Mouse (Mus musculus): Measurements from ENCODE around the gene Ica1. TPM values are rescaled to one million over a fixed set of nuclear protein-coding genes. Genes with fewer than 3 reads are reported as not detected.

The Ica1 gene
- polyA plus RNA-seq, 1 experiment from 2014 or later = 28.2 TPM

DNA sequence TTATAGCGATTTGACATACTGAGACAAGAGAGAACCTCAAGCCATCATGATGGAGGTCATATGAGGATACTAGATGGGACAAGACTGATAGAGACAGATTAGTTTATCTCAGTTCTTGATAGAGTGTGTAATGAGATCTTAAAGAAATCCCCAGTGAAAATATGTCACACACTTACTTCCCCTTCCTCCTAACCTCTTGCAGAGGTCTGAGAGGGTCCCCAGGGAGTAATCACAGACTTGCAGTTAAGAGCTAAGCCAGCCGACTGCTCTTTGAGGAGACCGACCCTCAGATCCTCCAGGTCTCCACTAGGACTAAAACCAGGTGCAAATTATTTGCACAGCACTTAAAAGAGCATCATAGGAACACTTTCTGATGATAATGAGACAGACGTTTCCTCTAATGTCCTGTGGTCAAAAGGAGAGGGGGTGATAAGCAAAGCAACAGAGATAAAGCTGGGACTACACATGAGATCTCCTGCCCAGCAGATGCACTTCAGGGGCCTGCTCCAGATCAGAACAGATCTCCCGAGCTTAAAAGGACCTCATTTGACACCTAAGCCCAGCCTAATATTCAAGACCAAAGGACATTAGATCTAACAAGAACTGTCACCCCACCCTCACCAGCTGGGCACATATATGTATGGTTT, 146.2 kb downstream of the Ica1 start:
- no peaks in the 10 kb centered on the region for H3K36me3 ChIP-seq
- no peaks in the 10 kb centered on the region for H3K9me3 ChIP-seq
- no peak overlapping the region for H3K4me2 ChIP-seq
- H3K4me3 ChIP-seq (replicated peaks) = no peak overlapping the region
- no peak for ATAC-seq (ENCODE audit: insufficient read depth, low FRiP score, low read depth)
- no peak overlapping the region for H3K9ac ChIP-seq
- no peaks in the 10 kb centered on the region for H3K27me3 ChIP-seq (replicated peaks)
- H3K4me1 ChIP-seq = no peaks in the 10 kb centered on the region
- whole genome bisulfite sequencing = 65% methylated on average over 5 of the region's 5 CpGs
- no peak overlapping the region for H3K27ac ChIP-seq

DNA sequence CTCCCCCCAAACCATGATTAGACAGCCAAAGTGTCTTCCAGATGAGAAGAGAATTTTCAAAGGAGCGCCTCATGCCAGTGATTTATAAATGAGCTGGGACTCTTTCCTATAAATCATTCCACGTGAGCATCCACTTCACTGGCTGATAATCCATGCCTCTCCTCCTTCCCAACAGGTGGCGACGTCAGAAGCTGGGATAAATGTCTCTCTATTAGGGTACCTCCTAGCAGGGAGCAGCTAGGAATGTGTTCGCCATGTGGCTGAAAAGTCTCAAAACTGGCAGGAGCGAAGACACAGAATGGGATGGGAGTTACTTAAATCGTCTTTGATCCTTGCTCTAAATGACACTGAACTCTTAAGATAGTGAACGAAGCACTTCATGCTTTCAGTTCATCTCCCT, 146.9 kb downstream of the Ica1 start:
- WGBS = 84% methylated on average over 8 of the region's 8 CpGs
- Histone ChIP-seq H3K36me3 (no peaks in the 10 kb centered on the region), H3K4me1 (no peaks in the 10 kb centered on the region), H3K4me2 (no peak overlapping the region), H3K4me3 (replicated peaks) (no peak overlapping the region), H3K27ac (no peak overlapping the region), H3K27me3 (replicated peaks) (no peaks in the 10 kb centered on the region), H3K9ac (no peak overlapping the region), H3K9me3 (no peaks in the 10 kb centered on the region)
- ATAC-seq (ENCODE audit: insufficient read depth, low FRiP score, low read depth) = no peak

DNA sequence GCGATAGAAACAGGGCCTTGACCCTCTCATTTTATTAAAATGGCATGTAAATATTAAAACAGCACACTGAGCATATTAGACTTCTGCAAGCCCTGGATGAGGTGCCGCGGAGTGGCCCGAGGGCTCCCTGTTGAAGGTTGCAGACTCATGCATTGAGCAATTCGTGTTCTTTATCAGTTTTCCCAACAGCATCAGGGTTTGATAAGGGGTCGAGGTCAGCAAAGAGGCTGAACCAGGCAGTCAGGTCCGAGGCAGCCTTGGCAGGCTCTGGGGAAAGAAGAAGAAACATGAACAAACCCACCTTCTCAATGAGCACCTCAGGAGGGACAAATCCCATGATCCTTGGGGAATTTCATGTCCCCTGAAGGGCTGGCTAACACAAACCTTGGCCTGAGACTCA, 147.8 kb downstream of the Ica1 start:
- Histone ChIP-seq H3K4me2 (no peak overlapping the region), H3K36me3 (no peaks in the 10 kb centered on the region), H3K4me1 (no peaks in the 10 kb centered on the region), H3K9me3 (no peaks in the 10 kb centered on the region), H3K9ac (no peak overlapping the region), H3K4me3 (replicated peaks) (no peak overlapping the region), H3K27me3 (replicated peaks) (no peaks in the 10 kb centered on the region), H3K27ac (no peak overlapping the region)
- ATAC-seq (ENCODE audit: insufficient read depth, low FRiP score, low read depth) = no peak
- 68% methylated on average over 7 of the region's 7 CpGs for WGBS

DNA sequence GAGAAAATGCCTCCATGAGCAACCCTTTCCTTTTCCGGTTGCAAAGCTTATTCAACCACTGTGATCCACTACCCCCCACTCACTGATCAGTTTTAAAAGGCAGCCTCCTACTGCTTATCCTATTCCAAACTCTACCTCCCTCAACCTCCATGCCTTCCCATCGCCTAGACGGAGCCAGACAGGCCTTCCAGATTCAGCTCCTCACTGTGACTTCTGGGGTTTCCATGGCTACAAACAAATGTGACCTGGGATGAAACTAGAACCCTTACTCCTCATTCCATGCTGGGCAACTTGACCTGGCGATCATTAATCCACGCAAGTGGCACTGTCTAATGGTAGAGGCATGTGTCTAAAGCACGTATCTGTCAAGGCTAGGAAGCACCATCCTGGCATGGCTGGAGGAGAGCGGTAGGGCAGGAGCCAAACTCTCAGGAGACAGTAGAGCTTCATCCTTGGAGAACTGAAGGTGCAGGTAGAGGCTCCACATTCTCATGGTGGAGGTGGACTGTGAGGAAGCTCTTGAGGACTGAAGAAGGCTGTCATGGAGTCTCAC, 149.5 kb downstream of the Ica1 start:
- no peak for ATAC-seq (ENCODE audit: insufficient read depth, low FRiP score, low read depth)
- no peak overlapping the region for H3K9ac ChIP-seq

DNA sequence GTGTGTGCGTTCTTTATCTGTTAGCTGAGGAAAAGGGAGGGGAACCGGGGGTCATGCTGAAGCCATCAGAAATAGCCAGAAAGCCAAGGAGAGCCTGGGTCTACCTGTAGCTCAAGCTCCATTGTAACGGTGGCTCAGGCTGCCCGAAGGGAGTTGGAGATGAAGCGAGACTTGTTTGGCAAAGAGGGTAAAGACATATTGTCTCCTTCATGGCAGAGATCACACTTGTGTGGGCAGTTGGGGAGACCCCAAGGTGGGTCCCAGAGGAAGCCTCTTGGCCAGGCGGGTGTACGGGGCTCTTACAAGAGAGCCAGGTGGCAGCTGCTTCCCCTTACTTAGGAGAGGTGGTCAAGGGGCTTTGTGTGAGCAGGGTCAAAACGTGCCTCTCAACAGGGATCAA, 150.1 kb downstream of the Ica1 start:
- no peaks in the 10 kb centered on the region for H3K4me1 ChIP-seq
- no peaks in the 10 kb centered on the region for H3K27me3 ChIP-seq (replicated peaks)
- H3K4me3 ChIP-seq (replicated peaks) = no peak overlapping the region
- no peak overlapping the region for H3K9ac ChIP-seq
- H3K4me2 ChIP-seq = no peak overlapping the region
- no peak overlapping the region for H3K27ac ChIP-seq
- no peaks in the 10 kb centered on the region for H3K36me3 ChIP-seq
- WGBS = 85% methylated on average over 8 of the region's 8 CpGs
- no peak for ATAC-seq (ENCODE audit: insufficient read depth, low FRiP score, low read depth)
- no peaks in the 10 kb centered on the region for H3K9me3 ChIP-seq

More for the DNA sequence above, 149.5 kb downstream of the Ica1 start:
- Histone ChIP-seq H3K4me2 (no peak overlapping the region), H3K4me1 (no peaks in the 10 kb centered on the region), H3K4me3 (replicated peaks) (no peak overlapping the region), H3K9me3 (no peaks in the 10 kb centered on the region), H3K27ac (no peak overlapping the region), H3K27me3 (replicated peaks) (no peaks in the 10 kb centered on the region), H3K36me3 (no peaks in the 10 kb centered on the region)
- 78% methylated on average over 7 of the region's 7 CpGs for WGBS

DNA sequence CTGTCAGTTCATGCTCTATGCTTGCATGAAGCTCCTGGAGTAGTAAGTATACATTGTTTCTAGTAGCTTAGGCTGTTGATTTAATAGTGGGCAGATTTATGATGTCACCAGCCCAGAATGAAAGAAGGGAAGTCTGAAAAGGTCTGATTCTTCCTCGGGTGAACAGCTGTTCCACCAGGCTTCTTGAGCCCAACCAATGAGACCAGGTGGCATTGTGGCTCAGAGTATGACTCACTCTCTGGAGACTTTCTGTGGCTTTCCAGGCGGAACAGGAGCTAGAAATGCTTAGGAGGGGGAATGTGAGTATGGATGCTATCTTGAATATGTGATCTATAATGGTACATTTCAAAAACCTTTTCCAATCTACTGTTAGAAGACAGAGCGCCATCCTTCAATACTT, 155.2 kb downstream of the Ica1 start:
- Histone ChIP-seq H3K27me3 (replicated peaks) (no peaks in the 10 kb centered on the region), H3K9ac (no peak overlapping the region), H3K4me3 (replicated peaks) (no peak overlapping the region), H3K9me3 (no peaks in the 10 kb centered on the region), H3K36me3 (no peaks in the 10 kb centered on the region), H3K27ac (no peak overlapping the region), H3K4me2 (no peak overlapping the region), H3K4me1 (no peaks in the 10 kb centered on the region)
- ATAC-seq (ENCODE audit: insufficient read depth, low FRiP score, low read depth) = no peak
- WGBS = 68% methylated on average over 3 of the region's 3 CpGs

DNA sequence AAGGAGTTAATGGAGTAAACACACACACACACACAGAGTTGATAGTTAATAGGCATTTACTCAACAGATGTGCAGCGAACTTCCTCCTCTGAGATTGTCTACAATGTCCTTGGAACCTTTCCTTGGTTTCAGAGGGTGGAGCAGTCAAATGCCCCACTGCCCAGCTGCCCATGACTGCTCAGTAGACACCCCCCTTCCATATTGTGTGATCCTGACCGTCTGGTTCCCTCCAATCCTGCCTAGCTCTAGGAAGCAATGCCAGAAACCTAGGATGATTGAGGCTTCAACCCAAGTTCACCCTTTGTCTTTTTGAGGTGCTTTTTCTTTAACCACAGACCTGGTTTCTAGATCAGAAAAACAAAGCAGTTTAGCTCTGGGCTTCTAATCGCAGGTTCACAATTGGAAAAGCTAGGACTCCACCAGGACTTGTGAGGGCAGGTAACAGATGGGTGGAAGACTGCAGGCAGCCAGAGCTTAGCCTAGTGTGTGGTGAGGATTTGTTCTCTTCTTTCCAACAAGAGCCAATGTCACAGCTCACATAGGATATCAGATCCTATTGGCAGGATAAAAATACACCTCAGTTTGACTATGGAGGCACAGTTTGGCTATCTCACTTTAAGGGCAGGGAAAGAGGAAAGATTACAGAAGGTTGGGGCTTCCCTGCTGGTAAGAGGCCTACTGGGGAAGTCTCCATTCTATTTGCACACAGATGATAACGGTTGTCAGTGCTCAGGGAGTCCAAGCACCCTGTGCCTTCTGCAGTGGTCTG, 158.5 kb downstream of the Ica1 start:
- H3K36me3 ChIP-seq = no peaks in the 10 kb centered on the region
- WGBS = 75% methylated on average over 4 of the region's 4 CpGs
- H3K4me2 ChIP-seq = no peak overlapping the region
- no peak overlapping the region for H3K9ac ChIP-seq
- no peaks in the 10 kb centered on the region for H3K4me1 ChIP-seq
- ATAC-seq (ENCODE audit: insufficient read depth, low FRiP score, low read depth) = no peak
- no peak overlapping the region for H3K4me3 ChIP-seq (replicated peaks)
- H3K27me3 ChIP-seq (replicated peaks) = no peaks in the 10 kb centered on the region
- no peaks in the 10 kb centered on the region for H3K9me3 ChIP-seq
- no peak overlapping the region for H3K27ac ChIP-seq

DNA sequence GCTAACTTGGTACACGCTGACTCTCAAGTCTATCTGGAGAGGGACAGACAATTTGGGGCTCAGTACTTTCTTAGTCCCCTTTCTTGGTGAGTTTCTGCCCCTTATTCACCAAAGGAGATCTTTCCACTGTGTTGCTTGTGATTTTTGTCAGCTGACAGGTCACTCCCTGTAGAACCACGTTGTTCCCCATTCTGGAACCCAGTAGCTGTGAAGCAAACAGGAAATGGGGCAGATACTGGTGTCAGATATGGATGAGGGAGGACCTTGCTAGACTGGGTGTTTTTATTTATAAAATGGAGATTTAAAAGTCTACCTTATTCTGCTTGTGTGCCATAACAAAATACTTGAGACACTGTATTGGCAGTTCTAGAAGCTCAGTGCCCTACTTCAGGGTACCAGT, 160.9 kb downstream of the Ica1 start:
- H3K4me1 ChIP-seq = no peaks in the 10 kb centered on the region
- H3K9ac ChIP-seq = no peak overlapping the region
- H3K27ac ChIP-seq = no peak overlapping the region
- no peak for ATAC-seq (ENCODE audit: insufficient read depth, low FRiP score, low read depth)
- H3K36me3 ChIP-seq = no peaks in the 10 kb centered on the region
- H3K4me3 ChIP-seq (replicated peaks) = no peak overlapping the region
- H3K27me3 ChIP-seq (replicated peaks) = no peaks in the 10 kb centered on the region
- no peak overlapping the region for H3K4me2 ChIP-seq
- H3K9me3 ChIP-seq = no peaks in the 10 kb centered on the region
- 67% methylated on average over 2 of the region's 2 CpGs for WGBS

DNA sequence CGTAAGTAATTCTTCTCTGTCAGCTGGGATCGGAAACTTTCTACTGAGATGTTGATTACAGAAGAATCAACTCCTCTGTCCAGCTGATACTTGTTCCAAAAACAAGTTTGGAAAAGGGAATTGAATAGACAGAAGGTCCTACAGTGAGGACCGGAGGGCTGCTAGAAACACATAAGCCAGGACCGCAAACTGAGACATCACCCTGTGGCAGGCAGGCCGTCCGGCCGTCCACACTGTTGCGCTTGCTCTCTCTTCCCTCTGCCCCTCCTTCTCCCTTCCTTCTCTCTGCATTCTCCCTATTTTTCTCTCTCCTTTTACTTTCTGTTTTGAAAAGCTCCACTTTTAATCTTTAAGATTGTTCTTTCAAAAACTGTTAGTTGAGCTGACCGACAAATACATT, 186.6 kb downstream of the Ica1 start:
- no peak overlapping the region for H3K4me2 ChIP-seq
- no peak overlapping the region for H3K9ac ChIP-seq
- H3K4me1 ChIP-seq = no peaks in the 10 kb centered on the region
- 0 out of 2 replicates have a peak, but pooled peaks cover 3% of the 10 kb centered on the region for H3K36me3 ChIP-seq
- H3K27me3 ChIP-seq (replicated peaks) = no peaks in the 10 kb centered on the region
- no peak overlapping the region for H3K4me3 ChIP-seq (replicated peaks)
- H3K27ac ChIP-seq = no peak overlapping the region
- no peak for ATAC-seq (ENCODE audit: insufficient read depth, low FRiP score, low read depth)
- 85% methylated on average over 9 of the region's 9 CpGs for WGBS
- no peaks in the 10 kb centered on the region for H3K9me3 ChIP-seq

DNA sequence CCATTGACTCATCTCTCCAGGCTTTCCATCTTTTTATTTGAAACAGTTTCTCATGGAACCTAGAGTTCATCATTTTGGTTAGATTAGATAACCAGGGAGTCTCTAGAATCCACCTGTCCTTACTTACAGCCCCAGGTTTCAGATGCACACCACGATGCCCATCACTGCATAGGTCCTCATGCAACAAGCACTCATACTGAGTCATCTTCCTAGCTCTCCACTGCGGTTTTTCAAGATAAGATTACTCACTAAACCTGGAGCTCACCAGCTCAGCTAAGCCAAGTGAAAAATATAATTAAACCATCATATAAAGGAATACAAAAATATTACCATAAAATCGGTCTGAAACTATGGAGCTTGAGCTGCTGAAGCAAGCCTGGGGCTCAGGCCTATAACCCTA, 194.4 kb downstream of the Ica1 start:
- no peaks in the 10 kb centered on the region for H3K27me3 ChIP-seq (replicated peaks)
- no peaks in the 10 kb centered on the region for H3K9me3 ChIP-seq
- ATAC-seq (ENCODE audit: insufficient read depth, low FRiP score, low read depth) = no peak
- H3K9ac ChIP-seq = no peak overlapping the region
- WGBS = 93% methylated on average over 3 of the region's 3 CpGs
- no peak overlapping the region for H3K4me3 ChIP-seq (replicated peaks)
- no peaks in the 10 kb centered on the region for H3K4me1 ChIP-seq
- H3K27ac ChIP-seq = no peak overlapping the region
- no peak overlapping the region for H3K4me2 ChIP-seq
- H3K36me3 ChIP-seq = no peaks in the 10 kb centered on the region

DNA sequence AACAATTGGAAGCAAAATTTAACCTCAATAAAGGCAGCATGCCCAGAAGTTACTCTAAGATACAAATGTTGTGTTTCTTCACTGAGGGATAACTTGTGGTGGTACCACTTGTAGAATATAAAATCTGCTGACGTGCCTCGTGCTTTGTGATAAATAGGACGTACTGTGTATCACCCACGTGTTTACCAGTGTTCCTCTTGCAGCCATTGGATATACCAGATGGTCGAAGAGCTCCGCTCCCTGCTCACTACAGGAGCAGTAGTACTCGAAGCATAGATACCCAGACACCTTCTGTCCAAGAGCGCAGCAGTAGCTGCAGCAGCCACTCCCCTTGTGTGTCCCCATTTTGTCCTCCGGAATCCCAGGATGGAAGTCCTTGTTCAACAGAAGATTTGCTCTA, 195.9 kb downstream of the Ica1 start:
- Histone ChIP-seq H3K36me3 (no peaks in the 10 kb centered on the region), H3K9ac (no peak overlapping the region), H3K27ac (no peak overlapping the region), H3K9me3 (no peaks in the 10 kb centered on the region), H3K4me1 (no peaks in the 10 kb centered on the region), H3K27me3 (replicated peaks) (no peaks in the 10 kb centered on the region), H3K4me3 (replicated peaks) (no peak overlapping the region), H3K4me2 (no peak overlapping the region)
- 94% methylated on average over 9 of the region's 9 CpGs for WGBS
- ATAC-seq (ENCODE audit: insufficient read depth, low FRiP score, low read depth) = no peak
